9 mouse cellular contexts compared by ENCODE assay signal in genomic region chr8:82027401-82027800, GRCm38 (mm10).
DNase-seq lines count a peak whose midpoint lies in the region; ATAC-seq lines count a peak whose summit lies in the region.
"Had no signal": no experiment of that assay in that cellular context is flagged by ENCODE, and none has a peak within 500 bp of the region (broad histone marks: within the 10 kb centered on the region; RNA-seq: fewer than 3 reads in every experiment).

No protein-coding gene starts in this region.

- no peak overlapping the region for H3K4me2 ChIP-seq in hindbrain, embryonic 14.5 days (replicated peaks)
- no peak overlapping the region for H3K4me2 ChIP-seq in kidney, embryonic 16.5 days (replicated peaks; ENCODE audit: low read depth, low read length)
- H3K4me2 ChIP-seq: lung, embryonic 15.5 days had no signal

- H3K9me3 ChIP-seq in hindbrain, embryonic 14.5 days (ENCODE audit: control insufficient read depth, low read length) = no peaks in the 10 kb centered on the region
- H3K9me3 ChIP-seq in hindbrain, embryonic 10.5 days = no peaks in the 10 kb centered on the region
- no peaks in the 10 kb centered on the region for H3K9me3 ChIP-seq in kidney, embryonic 16.5 days (ENCODE audit: low read length)
- H3K9me3 ChIP-seq: lung, embryonic 15.5 days had no signal

- peak; percentile 33 for DNase-seq in hindbrain, embryonic 14.5 days (ENCODE audit: low spot score)
- no peak for DNase-seq in hindbrain, embryonic 10.5 days (ENCODE audit: low spot score)
- DNase-seq in NIH3T3 (ENCODE audit: low read depth) = peak; percentile 30
- peak; percentile 27 for DNase-seq in cerebellum, adult 8-10 months
- DNase-seq in right cerebral cortex, postnatal 10 days (ENCODE audit: low spot score in 2 of 2) = peak; percentile 58 to 65
- DNase-seq in urinary bladder, adult 18-20 months (ENCODE audit: low spot score in 2 of 2) = no peak
- DNase-seq in layer of hippocampus, adult 9-11 months = no peak

- no peak overlapping the region for H3K4me3 ChIP-seq in hindbrain, embryonic 14.5 days (replicated peaks; ENCODE audit: low read length)
- H3K4me3 ChIP-seq in hindbrain, embryonic 10.5 days = no peak overlapping the region
- H3K4me3 ChIP-seq in kidney, embryonic 16.5 days (ENCODE audit: low read length) = no peak overlapping the region
- H3K4me3 ChIP-seq: lung, embryonic 15.5 days had no signal

- no peaks in the 10 kb centered on the region for H3K4me1 ChIP-seq in hindbrain, embryonic 14.5 days (replicated peaks; ENCODE audit: control insufficient read depth, insufficient read depth, low read length)
- peaks cover 9% of the 10 kb centered on the region for H3K4me1 ChIP-seq in hindbrain, embryonic 10.5 days (replicated peaks)
- H3K4me1 ChIP-seq in kidney, embryonic 16.5 days (ENCODE audit: insufficient read depth, low read length) = peaks cover 10% of the 10 kb centered on the region; the same call in 1 of the 2 replicates

- no peaks in the 10 kb centered on the region for H3K27me3 ChIP-seq in hindbrain, embryonic 14.5 days (ENCODE audit: control insufficient read depth, insufficient read depth, low read length)
- no peaks in the 10 kb centered on the region for H3K27me3 ChIP-seq in hindbrain, embryonic 10.5 days (ENCODE audit: insufficient read depth, poor library complexity, severe bottlenecking)
- H3K27me3 ChIP-seq in kidney, embryonic 16.5 days (ENCODE audit: insufficient read depth, low read length) = no peaks in the 10 kb centered on the region
- H3K27me3 ChIP-seq: lung, embryonic 15.5 days had no signal

- 19% methylated on average over 3 of the region's 3 CpGs for WGBS in hindbrain, embryonic 14.5 days
- 71% methylated on average over 3 of the region's 3 CpGs for WGBS in hindbrain, embryonic 10.5 days
- WGBS in kidney, embryonic 16.5 days = 29% methylated on average over 3 of the region's 3 CpGs

- H3K27ac ChIP-seq in hindbrain, embryonic 14.5 days = no peak overlapping the region
- H3K27ac ChIP-seq in hindbrain, embryonic 10.5 days = no peak overlapping the region
- peak overlapping the region; percentile 75; the same call in 1 of the 2 replicates for H3K27ac ChIP-seq in kidney, embryonic 16.5 days (ENCODE audit: low read length)
- H3K27ac ChIP-seq: lung, embryonic 15.5 days had no signal

- peak; percentile 78; the same call in 1 of the 2 replicates for ATAC-seq in hindbrain, embryonic 14.5 days (ENCODE audit: low FRiP score)
- ATAC-seq in kidney, embryonic 16.5 days (ENCODE audit: low FRiP score, low TSS enrichment) = peak; percentile 86

- no peak overlapping the region for H3K9ac ChIP-seq in hindbrain, embryonic 14.5 days
- no peak overlapping the region for H3K9ac ChIP-seq in kidney, embryonic 16.5 days (replicated peaks; ENCODE audit: low read length)
- H3K9ac ChIP-seq: lung, embryonic 15.5 days had no signal

- H3K36me3 ChIP-seq in hindbrain, embryonic 14.5 days (replicated peaks; ENCODE audit: control insufficient read depth, insufficient read depth) = no peaks in the 10 kb centered on the region
- no peaks in the 10 kb centered on the region for H3K36me3 ChIP-seq in hindbrain, embryonic 10.5 days
- no peaks in the 10 kb centered on the region for H3K36me3 ChIP-seq in kidney, embryonic 16.5 days (ENCODE audit: insufficient read depth, low read length)
- H3K36me3 ChIP-seq: lung, embryonic 15.5 days had no signal

Comparison
In these comparisons a context has a peak if more than half of its experiments do, and no peak if none do; other contexts are left out.
1. DNase-seq: peak in hindbrain, embryonic 14.5 days (single experiment), NIH3T3 (single experiment), cerebellum, adult 8-10 months (single experiment) and right cerebral cortex, postnatal 10 days (2 of 2); none in hindbrain, embryonic 10.5 days (single experiment), urinary bladder, adult 18-20 months (0 of 2) and layer of hippocampus, adult 9-11 months (single experiment).